Mouse (Mus musculus) forebrain, postnatal 0 days (tissue): ENCODE results near the gene Il25. TPM values are rescaled to one million over a fixed set of nuclear protein-coding genes. Genes with fewer than 3 reads are reported as not detected.
A peak's percentile ranks its signal among the peaks of the same experiment; 100 is the strongest.
"Not testable (repeated sequence)": the region's sequence is repeated elsewhere in the genome, so short reads cannot be mapped to it uniquely, and the experiment has no call there.

Experiments
- ATAC-seq: fragments of 200-750 bp; cut with Nextera tagmentation; 2 replicates; pipeline ENCODE4 v1.8.0; 2017; ENCODE audit warnings: mild to moderate bottlenecking, moderate library complexity
- DNase-seq: peaks from one replicate; pipeline ENCODE4 v3.0.0-alpha.2; 2015
- H3K27ac ChIP-seq: fragments of 300-500 bp; sonication (generic); 2 replicates; pipeline ENCODE4 v1.5.1; 2014; ENCODE audit warnings: low read depth, mild to moderate bottlenecking, antibody characterized with exemption, low read length, moderate library complexity, mixed read lengths
- H3K27me3 ChIP-seq: fragments of 300-500 bp; sonication (generic); 2 replicates; pipeline ENCODE4 v1.6.1; 2014; ENCODE audit warnings: mild to moderate bottlenecking, low read length, mixed read lengths; ENCODE audit not compliant: insufficient read depth
- H3K36me3 ChIP-seq: fragments of 300-500 bp; sonication (generic); 2 replicates; pipeline ENCODE4 v1.6.1; 2014; ENCODE audit warnings: mild to moderate bottlenecking, moderate library complexity; ENCODE audit not compliant: insufficient read depth
- H3K4me1 ChIP-seq: fragments of 300-500 bp; sonication (generic); 2 replicates; pipeline ENCODE4 v1.6.1; 2014; ENCODE audit warnings: antibody characterized with exemption; ENCODE audit not compliant: insufficient read depth
- H3K4me2 ChIP-seq: fragments of 300-500 bp; sonication (generic); 2 replicates; pipeline ENCODE4 v1.6.1; 2014; ENCODE audit warnings: low read depth, mild to moderate bottlenecking, moderate library complexity
- H3K4me3 ChIP-seq: fragments of 300-500 bp; sonication (generic); 2 replicates; pipeline ENCODE4 v1.5.1; 2014; ENCODE audit warnings: low read depth, low read length, mixed read lengths
- H3K9ac ChIP-seq: fragments of 300-500 bp; sonication (generic); 2 replicates; pipeline ENCODE4 v1.6.1; 2014; ENCODE audit warnings: mild to moderate bottlenecking
- H3K9me3 ChIP-seq: fragments of 300-500 bp; sonication (generic); 2 replicates; pipeline ENCODE4 v1.6.1; 2016; ENCODE audit warnings: low read length
- CTCF ChIP-seq: sonication (generic); IDR thresholded peaks from 2 replicates; pipeline ENCODE4 v1.5.1; 2016; ENCODE audit warnings: antibody characterized with exemption, control low read depth, low read depth
- WGBS: fragments of 180-500 bp; shearing (Covaris S2); extraction: QIAGEN DNeasy Blood & Tissue Kit; methylation state at CpG from one replicate; pipeline ENCODE4 v1.1.7; 2014; 5-methylcytosine and 5-hydroxymethylcytosine counted together
- polyA plus RNA-seq: library from polyadenylated mRNA; unstranded; fragments of >200 nt; fragmentation: Nextera tagmentation; extraction: Ambion mirVana; gene quantifications from 2 replicates; pipeline ENCODE4 v1.2.1, GENCODE M21; 2015
- total RNA-seq: library from RNA; depleted of rRNA; stranded (reverse); fragments of >200 nt; gene quantifications from 2 replicates; pipeline ENCODE4 v1.2.3, GENCODE M21; 2014

The Il25 gene
- total and polyA plus RNA-seq, 2 experiments from 2014 or later, result 0.38 to 0.58 TPM

DNA sequence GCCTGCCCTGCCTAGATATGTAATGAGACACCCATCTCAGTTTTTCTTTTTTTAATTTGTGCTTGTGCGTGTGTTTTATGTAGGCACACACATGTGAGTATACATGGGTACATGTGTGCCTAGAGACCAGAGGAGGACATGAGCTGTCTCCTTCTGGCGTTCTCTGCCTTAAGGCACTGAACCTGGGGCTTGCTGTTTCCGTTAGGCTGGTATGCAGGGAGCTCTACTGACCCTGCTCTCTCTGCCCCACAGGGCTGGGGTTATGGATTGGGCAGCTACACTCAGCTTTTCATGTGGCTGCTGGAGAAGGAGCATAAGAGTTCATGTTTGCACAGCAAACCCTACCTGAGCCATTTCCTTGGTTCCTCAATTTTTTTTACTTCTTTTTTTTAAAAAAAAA lies 22.0 kb downstream of the Il25 start:
- Histone ChIP-seq H3K4me3 (no peak overlapping the region), H3K9me3 (no peaks in the 10 kb centered on the region), H3K36me3 (no peaks in the 10 kb centered on the region), H3K4me2 (no peak overlapping the region), H3K4me1 (no peaks in the 10 kb centered on the region), H3K27me3 (no peaks in the 10 kb centered on the region), H3K9ac (no peak overlapping the region), H3K27ac (no peak overlapping the region)
- DNase-seq (no peak), ATAC-seq (no peak)
- TF ChIP-seq CTCF, result no peak
- 87% methylated on average over 3 of the region's 3 CpGs for WGBS

- Histone ChIP-seq H3K4me2 (no peak overlapping the region), H3K9ac (no peak overlapping the region), H3K27ac (no peak overlapping the region), H3K27me3 (no peaks in the 10 kb centered on the region), H3K4me3 (no peak overlapping the region), H3K36me3 (no peaks in the 10 kb centered on the region), H3K4me1 (no peaks in the 10 kb centered on the region), H3K9me3 (no peaks in the 10 kb centered on the region)
- TF ChIP-seq CTCF, result no peak
- DNase-seq (no peak), ATAC-seq (no peak)
- WGBS, result 87% methylated on average over 3 of the region's 3 CpGs
Measured at GRCm38 (mm10) chr14:54955481-54955880, 23.0 kb downstream of the Il25 start.

DNA sequence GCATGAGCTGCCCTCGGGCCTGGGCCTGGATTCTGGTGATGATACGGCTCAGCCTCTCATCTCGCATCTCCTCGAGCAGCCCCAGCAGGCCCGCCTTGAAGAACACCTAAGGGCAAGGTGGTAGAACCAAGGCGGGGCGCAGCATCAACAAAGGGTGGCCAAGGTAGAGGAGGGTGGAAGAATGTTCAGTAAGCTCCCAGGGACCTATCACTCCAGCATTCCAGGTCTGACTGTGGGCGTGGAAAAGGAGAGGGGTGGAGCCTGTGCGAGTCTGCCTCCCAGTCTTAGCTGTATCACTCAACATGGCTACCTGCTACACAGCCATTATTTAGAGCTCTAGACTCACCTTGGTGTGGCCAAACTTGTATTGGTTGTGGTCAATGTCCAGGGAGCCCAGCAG lies 24.0 kb downstream of the Il25 start:
- H3K27me3 ChIP-seq, result no peaks in the 10 kb centered on the region
- H3K9me3 ChIP-seq, result no peaks in the 10 kb centered on the region
- 93% methylated on average over 9 of the region's 9 CpGs for WGBS
- H3K27ac ChIP-seq, result no peak overlapping the region
- H3K9ac ChIP-seq, result no peak overlapping the region
- DNase-seq (no peak), ATAC-seq (no peak)
- no peaks in the 10 kb centered on the region for H3K36me3 ChIP-seq
- no peaks in the 10 kb centered on the region for H3K4me1 ChIP-seq
- no peak overlapping the region for H3K4me2 ChIP-seq
- no peak for TF ChIP-seq CTCF
- no peak overlapping the region for H3K4me3 ChIP-seq

DNA sequence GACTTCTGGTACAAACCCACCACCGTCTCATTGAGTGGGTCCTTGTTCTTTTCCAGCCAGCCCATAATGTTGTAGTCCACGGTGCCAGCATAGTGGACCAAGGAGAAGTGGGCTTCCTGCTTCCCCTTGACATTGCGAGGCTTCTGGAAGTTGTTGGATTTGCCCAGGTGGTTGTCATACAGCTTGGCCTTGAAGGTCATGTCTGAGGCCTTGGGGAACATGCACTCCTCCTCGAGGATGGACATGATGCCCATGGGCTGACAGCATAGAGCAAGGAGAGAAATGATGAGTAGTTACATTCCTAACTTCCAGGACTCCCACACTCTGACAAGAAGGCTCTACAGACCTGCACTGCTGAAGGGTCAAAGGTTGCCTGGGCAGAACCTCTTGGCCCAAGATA lies 26.0 kb downstream of the Il25 start:
- Histone ChIP-seq H3K4me2 (no peak overlapping the region), H3K9me3 (no peaks in the 10 kb centered on the region), H3K4me3 (no peak overlapping the region), H3K27ac (no peak overlapping the region), H3K9ac (no peak overlapping the region), H3K36me3 (no peaks in the 10 kb centered on the region), H3K4me1 (no peaks in the 10 kb centered on the region), H3K27me3 (no peaks in the 10 kb centered on the region)
- DNase-seq (no peak), ATAC-seq (no peak)
- TF ChIP-seq CTCF, result no peak
- 83% methylated on average over 4 of the region's 4 CpGs for WGBS

GRCm38 (mm10) chr14:54959197-54959596 lies 26.7 kb downstream of the Il25 start:
- no peak for ATAC-seq

GRCm38 (mm10) chr14:54959853-54960613 lies 27.5 kb downstream of the Il25 start:
- H3K4me3 ChIP-seq, H3K9me3 ChIP-seq, ATAC-seq, H3K9ac ChIP-seq, DNase-seq, H3K27ac ChIP-seq, H3K27me3 ChIP-seq, H3K4me1 ChIP-seq, H3K36me3 ChIP-seq, H3K4me2 ChIP-seq: not testable (repeated sequence)
- 96% methylated on average over 12 of the region's 12 CpGs for WGBS

More at GRCm38 (mm10) chr14:54959197-54959596, 26.7 kb downstream of the Il25 start:
- no peak overlapping the region for H3K4me3 ChIP-seq
- H3K27ac ChIP-seq, result no peak overlapping the region
- no peak overlapping the region for H3K9ac ChIP-seq
- H3K27me3 ChIP-seq, result no peaks in the 10 kb centered on the region
- H3K36me3 ChIP-seq, result no peaks in the 10 kb centered on the region
- 92% methylated on average over 3 of the region's 3 CpGs for WGBS
- no peak for DNase-seq
- no peaks in the 10 kb centered on the region for H3K4me1 ChIP-seq
- no peak for TF ChIP-seq CTCF
- H3K9me3 ChIP-seq, result no peaks in the 10 kb centered on the region
- H3K4me2 ChIP-seq, result no peak overlapping the region

DNA sequence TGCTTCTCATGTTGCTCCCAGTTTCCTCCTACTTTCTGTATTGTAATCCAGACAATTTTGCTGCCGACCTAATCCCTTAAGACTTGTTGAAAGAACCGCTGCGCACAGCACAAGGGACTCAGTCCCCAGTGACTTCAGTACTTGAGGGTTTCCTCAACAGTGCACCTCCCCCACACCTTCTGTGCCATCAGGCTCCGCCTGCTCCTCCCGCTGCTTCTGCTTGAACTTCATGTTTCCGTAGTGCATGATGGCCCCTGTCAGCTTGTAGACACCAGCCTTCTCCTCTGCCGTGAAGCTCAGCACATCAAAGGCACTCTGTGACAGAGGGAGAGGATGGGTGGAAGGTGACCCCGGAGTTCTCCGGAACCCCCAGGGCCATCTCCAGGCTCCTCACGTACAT lies 28.3 kb downstream of the Il25 start:
- no peak overlapping the region for H3K4me2 ChIP-seq
- no peaks in the 10 kb centered on the region for H3K9me3 ChIP-seq
- H3K27me3 ChIP-seq, result no peaks in the 10 kb centered on the region
- no peaks in the 10 kb centered on the region for H3K4me1 ChIP-seq
- peak; percentile 3 for DNase-seq
- no peak overlapping the region for H3K27ac ChIP-seq
- 70% methylated on average over 10 of the region's 10 CpGs for WGBS
- no peak overlapping the region for H3K4me3 ChIP-seq
- no peak overlapping the region for H3K9ac ChIP-seq
- no peak for ATAC-seq
- no peaks in the 10 kb centered on the region for H3K36me3 ChIP-seq
- no peak for TF ChIP-seq CTCF
